Mouse (Mus musculus): ENCODE measurements around the gene Col9a3.

Gene Col9a3

DNA sequence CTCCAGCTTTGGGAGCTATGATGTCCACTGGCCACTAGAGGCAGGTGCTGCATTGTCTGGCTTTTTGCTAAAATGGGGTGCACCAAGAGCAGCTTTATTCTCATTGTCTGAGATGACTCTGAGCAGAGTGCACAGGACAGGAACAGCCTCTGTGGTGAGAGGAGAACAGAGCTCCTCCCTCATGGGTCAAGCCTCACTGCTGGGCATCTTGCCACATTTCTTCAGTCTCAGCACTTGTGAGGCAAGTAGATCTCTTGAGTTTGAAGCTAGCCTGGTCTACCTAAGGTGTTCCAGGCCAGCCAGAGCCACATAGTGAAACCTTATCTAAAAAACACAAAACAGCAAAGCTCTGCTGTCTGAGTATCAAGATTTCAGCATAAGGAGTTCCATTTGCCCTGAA lies 49.3 kb downstream of the Col9a3 start:
- H3K36me3 ChIP-seq (ENCODE audit: insufficient read depth, low read length): no peaks in the 10 kb centered on the region
- no peaks in the 10 kb centered on the region for H3K27me3 ChIP-seq (ENCODE audit: insufficient read depth, low read length)
- peaks cover 6% of the 10 kb centered on the region for H3K9me3 ChIP-seq (ENCODE audit: low read length)
- no peak overlapping the region for H3K4me3 ChIP-seq (replicated peaks; ENCODE audit: low read length)
- peak; percentile 25 for TF ChIP-seq CTCF (conservative IDR thresholded peaks at IDR 0.05; ENCODE audit: low read length)
- no peak for TF ChIP-seq POU5F1 (IDR thresholded peaks at IDR 0.05; ENCODE audit: borderline replicate concordance, low read length)
- H3K4me1 ChIP-seq (replicated peaks; ENCODE audit: low read depth, low read length): peaks cover 7% of the 10 kb centered on the region; the same call in 1 of the 2 replicates

DNA sequence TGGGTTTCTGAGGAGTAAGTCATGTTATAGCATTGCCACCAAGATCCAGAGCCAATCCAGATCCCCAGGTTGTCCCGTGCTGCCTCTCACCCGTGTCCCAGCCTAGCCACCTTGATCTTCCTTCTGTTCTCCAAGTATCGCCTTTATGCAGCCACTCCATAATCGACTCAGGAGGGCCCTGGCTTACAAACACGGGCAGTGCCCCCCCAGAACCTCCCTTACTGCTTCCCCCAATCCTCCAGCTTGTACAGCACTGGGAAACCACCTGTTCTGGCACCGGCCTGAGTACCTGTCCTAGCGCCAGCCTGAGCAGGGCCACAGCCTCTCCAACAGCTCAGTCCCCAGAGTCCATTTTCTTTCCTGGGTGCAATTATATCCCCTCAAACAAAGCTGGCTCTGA lies 57.1 kb downstream of the Col9a3 start:
- H3K36me3 ChIP-seq (ENCODE audit: insufficient read depth, low read length): peaks cover 4% of the 10 kb centered on the region
- no peaks in the 10 kb centered on the region for H3K9me3 ChIP-seq (ENCODE audit: low read length)
- TF ChIP-seq NANOG (IDR thresholded peaks at IDR 0.05; ENCODE audit: borderline replicate concordance, low read length) (no peak), POU5F1 (IDR thresholded peaks at IDR 0.05; ENCODE audit: borderline replicate concordance, low read length) (no peak), CTCF (conservative IDR thresholded peaks at IDR 0.05; ENCODE audit: low read length) (no peak)
- peaks cover 21% of the 10 kb centered on the region for H3K4me1 ChIP-seq (replicated peaks; ENCODE audit: low read depth, low read length)
- H3K4me3 ChIP-seq (replicated peaks; ENCODE audit: low read length): no peak overlapping the region
- H3K27me3 ChIP-seq (ENCODE audit: insufficient read depth, low read length): peaks cover 5% of the 10 kb centered on the region; the same call in 1 of the 2 replicates

DNA sequence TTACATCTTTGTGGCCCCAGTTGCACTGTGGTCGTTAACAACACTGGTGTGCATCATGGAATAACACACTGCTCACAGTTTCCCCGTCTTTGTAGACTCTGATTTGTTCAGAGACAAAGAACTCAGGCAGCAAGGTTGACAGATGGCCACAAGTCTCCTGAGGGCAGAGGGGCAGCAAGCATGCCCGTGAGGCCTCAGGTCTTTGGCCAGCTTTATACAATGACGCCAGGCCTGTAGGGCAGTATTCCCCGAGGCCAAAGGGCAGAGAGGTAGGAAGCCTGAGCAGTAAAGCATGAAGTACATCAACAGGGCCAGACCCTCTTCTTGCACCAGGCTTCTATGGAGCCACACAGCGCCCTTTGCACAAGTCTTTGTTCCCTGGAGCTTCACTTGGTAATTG lies 57.6 kb downstream of the Col9a3 start:
- H3K9me3 ChIP-seq (ENCODE audit: low read length): no peaks in the 10 kb centered on the region
- H3K36me3 ChIP-seq (ENCODE audit: insufficient read depth, low read length): peaks cover 9% of the 10 kb centered on the region
- H3K27me3 ChIP-seq (ENCODE audit: insufficient read depth, low read length): peaks cover 8% of the 10 kb centered on the region; the same call in 1 of the 2 replicates
- no peak for TF ChIP-seq POU5F1 (IDR thresholded peaks at IDR 0.05; ENCODE audit: borderline replicate concordance, low read length)
- no peak overlapping the region for H3K4me3 ChIP-seq (replicated peaks; ENCODE audit: low read length)
- peaks cover 26% of the 10 kb centered on the region for H3K4me1 ChIP-seq (replicated peaks; ENCODE audit: low read depth, low read length)

DNA sequence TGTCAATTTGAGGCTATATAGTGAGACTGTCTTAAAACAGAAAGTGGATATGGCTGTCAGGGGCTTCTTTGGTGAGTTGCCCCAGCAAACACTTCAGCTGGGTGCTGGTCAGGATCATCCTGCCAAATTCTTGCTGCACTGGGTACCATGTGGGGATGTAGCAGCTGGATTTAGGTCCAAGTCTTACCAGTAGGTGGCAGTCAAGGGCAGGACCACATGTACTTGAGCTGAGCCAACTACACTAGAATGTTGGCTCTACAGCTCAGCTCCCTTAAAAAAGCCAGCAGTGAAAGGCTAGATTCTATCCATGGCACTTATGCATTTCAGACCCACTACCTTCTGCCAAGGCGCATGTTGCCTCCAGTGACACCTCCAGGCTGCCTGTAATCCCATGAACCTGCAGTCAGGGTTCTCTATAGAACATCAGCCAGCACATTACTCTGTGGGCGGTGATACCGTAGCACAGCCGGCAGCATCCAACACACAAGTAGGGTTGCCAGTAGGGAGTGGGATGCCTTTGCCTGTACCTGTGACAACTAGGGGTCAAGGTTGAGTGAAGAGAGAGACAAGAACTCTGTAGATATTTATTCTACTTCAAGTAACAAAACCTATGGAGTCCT lies 59.9 kb downstream of the Col9a3 start:
- Histone ChIP-seq H3K4me1 (replicated peaks; ENCODE audit: low read depth, low read length) (peaks cover 43% of the 10 kb centered on the region), H3K4me3 (replicated peaks; ENCODE audit: low read length) (no peak overlapping the region), H3K36me3 (ENCODE audit: insufficient read depth, low read length) (peaks cover 32% of the 10 kb centered on the region), H3K27me3 (ENCODE audit: insufficient read depth, low read length) (peaks cover 8% of the 10 kb centered on the region; the same call in 1 of the 2 replicates), H3K9me3 (ENCODE audit: low read length) (no peaks in the 10 kb centered on the region)
- TF ChIP-seq POU5F1 (IDR thresholded peaks at IDR 0.05; ENCODE audit: borderline replicate concordance, low read length) (no peak), NANOG (IDR thresholded peaks at IDR 0.05; ENCODE audit: borderline replicate concordance, low read length) (no peak), CTCF (conservative IDR thresholded peaks at IDR 0.05; ENCODE audit: low read length) (peak; percentile 77)

DNA sequence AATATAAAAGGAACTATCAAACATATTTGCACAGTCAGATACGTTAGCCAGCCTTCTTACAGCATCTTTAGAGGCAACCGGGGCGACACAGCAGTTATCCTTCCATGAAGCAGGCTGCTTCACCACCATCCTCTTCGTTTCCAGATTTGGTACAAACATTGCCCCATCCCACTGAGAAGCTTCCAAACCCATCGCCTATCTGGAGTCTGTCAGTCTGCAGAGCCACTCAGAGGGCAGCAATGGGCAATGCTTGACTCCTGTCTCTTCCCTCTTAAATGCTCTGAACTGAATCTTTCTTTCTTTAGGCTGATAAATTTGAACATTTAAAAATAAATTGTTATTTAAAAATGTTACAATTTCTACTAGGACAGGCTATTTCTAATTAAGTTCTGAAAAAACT lies 60.8 kb downstream of the Col9a3 start:
- Histone ChIP-seq H3K4me1 (replicated peaks; ENCODE audit: low read depth, low read length) (peaks cover 41% of the 10 kb centered on the region), H3K4me3 (replicated peaks; ENCODE audit: low read length) (no peak overlapping the region), H3K36me3 (ENCODE audit: insufficient read depth, low read length) (peaks cover 40% of the 10 kb centered on the region), H3K27me3 (ENCODE audit: insufficient read depth, low read length) (peaks cover 8% of the 10 kb centered on the region; the same call in 1 of the 2 replicates), H3K9me3 (ENCODE audit: low read length) (no peaks in the 10 kb centered on the region)
- TF ChIP-seq POU5F1 (IDR thresholded peaks at IDR 0.05; ENCODE audit: borderline replicate concordance, low read length) (no peak), CTCF (conservative IDR thresholded peaks at IDR 0.05; ENCODE audit: low read length) (no peak), NANOG (IDR thresholded peaks at IDR 0.05; ENCODE audit: borderline replicate concordance, low read length) (no peak)

DNA sequence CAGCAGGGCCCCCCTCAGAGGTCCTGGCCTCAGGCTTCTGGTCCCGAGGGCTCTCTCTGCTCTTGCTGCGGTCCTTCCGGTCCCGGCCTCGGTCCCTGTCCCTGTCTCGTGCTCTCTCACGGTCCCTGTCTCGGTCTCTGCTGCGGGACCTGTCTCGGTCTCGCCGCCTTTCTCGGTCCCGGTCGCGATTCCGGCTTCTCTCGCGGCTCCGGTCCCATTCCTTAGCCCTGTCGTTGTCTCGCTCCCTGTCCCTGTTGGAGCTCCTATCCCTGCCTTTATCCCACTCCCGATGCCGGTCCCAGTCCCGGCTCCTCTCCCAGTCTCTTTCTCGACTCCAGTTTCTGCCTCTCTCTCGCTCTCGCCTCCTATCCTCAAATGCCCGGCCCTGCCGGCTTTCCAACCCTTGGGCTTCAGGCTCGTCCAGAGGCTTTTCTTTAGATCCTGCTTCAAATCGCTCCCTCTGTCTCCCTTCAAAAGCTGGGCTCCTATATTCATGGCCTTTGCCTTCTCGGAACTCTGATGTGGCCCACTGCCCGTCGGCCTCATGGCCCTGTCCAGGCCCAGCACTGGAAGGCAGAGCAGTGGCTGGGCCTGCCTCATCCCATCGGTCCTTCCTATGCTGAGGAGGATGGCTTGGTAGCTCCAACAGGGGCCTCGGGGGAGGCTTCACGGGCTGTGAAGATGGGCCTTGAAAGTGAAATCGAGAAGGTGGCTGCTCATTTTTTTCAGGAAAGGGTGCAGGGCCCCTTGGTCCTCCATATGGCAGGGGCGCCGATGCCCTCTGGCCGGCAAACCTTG lies 62.0 kb downstream of the Col9a3 start:
- Histone ChIP-seq H3K4me1 (replicated peaks; ENCODE audit: low read depth, low read length) (peaks cover 52% of the 10 kb centered on the region), H3K36me3 (ENCODE audit: insufficient read depth, low read length) (peaks cover 47% of the 10 kb centered on the region), H3K27me3 (ENCODE audit: insufficient read depth, low read length) (peaks cover 8% of the 10 kb centered on the region; the same call in 1 of the 2 replicates), H3K4me3 (replicated peaks; ENCODE audit: low read length) (peak overlapping the region; percentile 45), H3K9me3 (ENCODE audit: low read length) (no peaks in the 10 kb centered on the region)
- TF ChIP-seq POU5F1 (IDR thresholded peaks at IDR 0.05; ENCODE audit: borderline replicate concordance, low read length) (no peak), CTCF (conservative IDR thresholded peaks at IDR 0.05; ENCODE audit: low read length) (no peak), NANOG (IDR thresholded peaks at IDR 0.05; ENCODE audit: borderline replicate concordance, low read length) (no peak)

DNA sequence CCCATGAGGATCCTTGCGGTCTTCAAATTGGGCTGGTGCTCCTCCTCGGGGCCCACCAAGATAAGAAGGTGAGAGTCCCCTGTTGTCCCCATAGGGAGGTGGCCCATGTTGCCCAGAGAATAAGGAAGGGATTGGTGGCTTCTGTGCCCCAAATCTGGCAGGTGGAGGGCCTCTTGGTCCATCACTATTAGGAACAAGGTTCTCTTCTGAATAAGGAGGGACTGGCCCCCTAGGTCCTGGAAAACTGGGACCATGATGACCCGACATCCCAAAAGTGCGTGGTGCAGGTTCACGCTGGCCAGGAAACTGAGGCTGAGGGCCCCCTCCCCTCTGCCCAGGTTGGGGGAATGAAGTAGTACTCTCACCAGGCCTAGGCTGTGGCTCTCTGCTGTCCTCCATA lies 62.9 kb downstream of the Col9a3 start:
- Histone ChIP-seq H3K4me3 (replicated peaks; ENCODE audit: low read length) (no peak overlapping the region), H3K4me1 (replicated peaks; ENCODE audit: low read depth, low read length) (peaks cover 58% of the 10 kb centered on the region), H3K9me3 (ENCODE audit: low read length) (no peaks in the 10 kb centered on the region), H3K27me3 (ENCODE audit: insufficient read depth, low read length) (peaks cover 8% of the 10 kb centered on the region; the same call in 1 of the 2 replicates), H3K36me3 (ENCODE audit: insufficient read depth, low read length) (peaks cover 56% of the 10 kb centered on the region)
- TF ChIP-seq NANOG (IDR thresholded peaks at IDR 0.05; ENCODE audit: borderline replicate concordance, low read length) (no peak), POU5F1 (IDR thresholded peaks at IDR 0.05; ENCODE audit: borderline replicate concordance, low read length) (no peak), CTCF (conservative IDR thresholded peaks at IDR 0.05; ENCODE audit: low read length) (no peak)

DNA sequence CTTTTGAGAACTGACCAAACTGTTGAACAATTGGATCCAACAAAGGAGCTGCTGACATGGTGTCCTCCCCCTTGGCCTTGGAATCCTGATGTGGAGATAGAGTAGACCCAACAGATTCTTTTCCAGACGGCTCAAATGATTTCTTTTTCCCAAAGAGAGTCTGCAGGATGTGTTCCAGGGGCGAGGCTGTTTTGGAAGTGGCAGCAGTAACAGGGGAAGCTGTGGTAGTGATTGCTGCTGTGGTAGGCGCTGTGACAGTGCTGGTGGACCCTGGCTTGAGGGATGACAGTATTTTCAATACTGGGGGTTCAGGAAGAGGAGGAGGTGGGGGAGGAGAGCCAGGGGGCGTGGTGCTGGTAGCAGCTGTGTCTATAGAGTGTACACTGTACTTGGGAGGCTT lies 64.4 kb downstream of the Col9a3 start:
- no peak for TF ChIP-seq NANOG (IDR thresholded peaks at IDR 0.05; ENCODE audit: borderline replicate concordance, low read length)
- TF ChIP-seq POU5F1 (IDR thresholded peaks at IDR 0.05; ENCODE audit: borderline replicate concordance, low read length): no peak
- TF ChIP-seq CTCF (conservative IDR thresholded peaks at IDR 0.05; ENCODE audit: low read length): no peak
- peaks cover 71% of the 10 kb centered on the region for H3K36me3 ChIP-seq (ENCODE audit: insufficient read depth, low read length)
- no peak overlapping the region for H3K4me3 ChIP-seq (replicated peaks; ENCODE audit: low read length)
- peaks cover 58% of the 10 kb centered on the region for H3K4me1 ChIP-seq (replicated peaks; ENCODE audit: low read depth, low read length)
- peaks cover 8% of the 10 kb centered on the region; the same call in 1 of the 2 replicates for H3K27me3 ChIP-seq (ENCODE audit: insufficient read depth, low read length)
- H3K9me3 ChIP-seq (ENCODE audit: low read length): no peaks in the 10 kb centered on the region
